In the genomic region with DNA sequence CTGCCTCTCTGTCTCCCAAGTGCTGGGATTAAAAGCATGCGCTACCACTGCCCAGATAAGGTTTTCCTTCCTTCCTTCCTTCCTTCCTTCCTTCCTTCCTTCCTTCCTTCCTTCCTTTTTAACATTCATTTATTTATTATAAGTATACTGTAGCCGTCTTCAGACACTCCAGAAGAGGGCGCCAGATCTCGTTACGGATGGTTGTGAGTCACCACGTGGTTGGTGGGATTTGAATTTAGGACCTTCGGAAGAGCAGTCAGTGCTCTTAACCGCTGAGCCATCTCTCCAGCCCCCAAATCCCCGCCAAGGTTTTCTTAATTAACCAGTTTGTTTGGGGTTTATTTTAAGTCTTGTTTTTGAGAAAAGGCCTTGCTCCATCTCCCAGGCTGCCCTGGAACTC, we compare ENCODE assay signal across 17 mouse cellular contexts. TPM values are rescaled to one million over a fixed set of nuclear protein-coding genes. Genes with fewer than 3 reads are reported as not detected.
A peak's percentile ranks its signal among the peaks of the same experiment; 100 is the strongest.
DNase-seq lines count a peak whose midpoint lies in the region; ATAC-seq and TF ChIP-seq lines count a peak whose summit lies in the region.
"Not testable (repeated sequence)": the region's sequence is repeated elsewhere in the genome, so short reads cannot be mapped to it uniquely, and the experiment has no call there.
"Had no signal": no experiment of that assay in that cellular context is flagged by ENCODE, and none has a peak within 500 bp of the region (broad histone marks: within the 10 kb centered on the region; RNA-seq: fewer than 3 reads in every experiment).

No protein-coding gene starts in this region.

- WGBS in forebrain, postnatal 0 days, result 48% methylated on average over 9 of the region's 9 CpGs
- WGBS in hindbrain, postnatal 0 days, result 61% methylated on average over 9 of the region's 9 CpGs
- 56% methylated on average over 9 of the region's 9 CpGs for WGBS in lung, embryonic 14.5 days
- WGBS in small intestine, adult 2 months, result 41% methylated on average over 9 of the region's 9 CpGs

- ATAC-seq in forebrain, postnatal 0 days; hindbrain, postnatal 0 days; lung, embryonic 14.5 days (ENCODE audit: insufficient read depth): not testable (repeated sequence)

- peak; percentile 14; the same call in 1 of the 2 replicates for TF ChIP-seq CTCF in E14TG2a.4 (conservative IDR thresholded peaks at IDR 0.05; ENCODE audit: low read length)
- TF ChIP-seq CTCF in bone marrow macrophage, adult 2 months (IDR thresholded peaks at IDR 0.05; ENCODE audit: low read depth, low read length), result peak; percentile 34; the same call in 1 of the 2 replicates
- peak; percentile 35; the same call in 1 of the 2 replicates for TF ChIP-seq CTCF in forebrain, postnatal 0 days (IDR thresholded peaks at IDR 0.05; ENCODE audit: low read depth)
- TF ChIP-seq CTCF in hindbrain, postnatal 0 days (IDR thresholded peaks at IDR 0.05; ENCODE audit: low read depth), result peak; percentile 23; the same call in 1 of the 2 replicates
- TF ChIP-seq CTCF in layer of hippocampus, adult 2 months (conservative IDR thresholded peaks at IDR 0.05), result peak; percentile 47
- 0 out of 2 replicates have a peak, but pooled peaks have one; percentile 25 for TF ChIP-seq CTCF in lung, embryonic 14.5 days (IDR thresholded peaks at IDR 0.05; ENCODE audit: low read depth)
- peak; percentile 34; the same call in 1 of the 2 replicates for TF ChIP-seq CTCF in small intestine, adult 2 months (IDR thresholded peaks at IDR 0.05; ENCODE audit: extremely low read depth, insufficient read length, insufficient replicate concordance, low read depth, low read length)

- H3K4me1 ChIP-seq in E14TG2a.4 (replicated peaks; ENCODE audit: low read depth, low read length), result peaks cover 68% of the 10 kb centered on the region
- not testable (repeated sequence) for H3K4me1 ChIP-seq in bone marrow macrophage, adult 2 months (ENCODE audit: control insufficient read depth, insufficient read depth, low read length); forebrain, postnatal 0 days (ENCODE audit: insufficient read depth); hindbrain, postnatal 0 days (ENCODE audit: insufficient read depth, low read length); lung, embryonic 14.5 days (ENCODE audit: insufficient read depth); small intestine, adult 2 months (ENCODE audit: control insufficient read depth, insufficient read depth, insufficient read length, low read length)

- not testable (repeated sequence) for H3K4me3 ChIP-seq in E14TG2a.4 (replicated peaks; ENCODE audit: low read length); bone marrow macrophage, adult 2 months (ENCODE audit: insufficient read depth, low read length); forebrain, postnatal 0 days (ENCODE audit: low read depth, low read length); hindbrain, postnatal 0 days (ENCODE audit: low read length); layer of hippocampus, adult 2 months; lung, embryonic 14.5 days (ENCODE audit: low read depth, low read length); small intestine, adult 2 months (ENCODE audit: low read depth, low read length)

- H3K27ac ChIP-seq in bone marrow macrophage, adult 2 months (ENCODE audit: insufficient read depth, low read depth, low read length); forebrain, postnatal 0 days (ENCODE audit: low read depth, low read length); hindbrain, postnatal 0 days; layer of hippocampus, adult 2 months; lung, embryonic 14.5 days (ENCODE audit: low read depth); small intestine, adult 2 months (ENCODE audit: insufficient read depth, low read depth, low read length): not testable (repeated sequence)

- H3K9ac ChIP-seq in forebrain, postnatal 0 days; hindbrain, postnatal 0 days (replicated peaks; ENCODE audit: low read length); lung, embryonic 14.5 days: not testable (repeated sequence)

- H3K9me3 ChIP-seq in E14TG2a.4 (ENCODE audit: low read length); forebrain, postnatal 0 days (ENCODE audit: low read length); hindbrain, postnatal 0 days (ENCODE audit: low read length); lung, embryonic 14.5 days (ENCODE audit: low read depth, low read length): not testable (repeated sequence)

- not testable (repeated sequence) for H3K27me3 ChIP-seq in E14TG2a.4 (ENCODE audit: insufficient read depth, low read length); forebrain, postnatal 0 days (ENCODE audit: insufficient read depth, low read length); hindbrain, postnatal 0 days (ENCODE audit: insufficient read depth, low read length); lung, embryonic 14.5 days (ENCODE audit: insufficient read depth, low read length); small intestine, adult 2 months (ENCODE audit: control insufficient read depth, insufficient read depth, low read length)

- not testable (repeated sequence) for H3K36me3 ChIP-seq in E14TG2a.4 (ENCODE audit: insufficient read depth, low read length); forebrain, postnatal 0 days (ENCODE audit: insufficient read depth); hindbrain, postnatal 0 days (ENCODE audit: insufficient read depth, low read length); lung, embryonic 14.5 days (ENCODE audit: insufficient read depth); small intestine, adult 2 months (ENCODE audit: control insufficient read depth, insufficient read depth, low read length)

- TF ChIP-seq POLR2A in bone marrow macrophage, adult 2 months (IDR thresholded peaks at IDR 0.05; ENCODE audit: borderline replicate concordance, low read depth, low read length); small intestine, adult 2 months (IDR thresholded peaks at IDR 0.05; ENCODE audit: low read depth, low read length): not testable (repeated sequence)

- not testable (repeated sequence) for DNase-seq in forebrain, postnatal 0 days; hindbrain, postnatal 0 days (ENCODE audit: low spot score); layer of hippocampus, adult 2 months (ENCODE audit: low spot score in 2 of 2); lung, embryonic 14.5 days

- not testable (repeated sequence) for H3K4me2 ChIP-seq in forebrain, postnatal 0 days (ENCODE audit: low read depth); hindbrain, postnatal 0 days (ENCODE audit: low read depth, low read length); lung, embryonic 14.5 days

RNA-seq across cellular contexts. Expression of a gene that starts 23.1 kb away (rescaled TPM):
- 56.1 and 65.3 TPM in 2 replicates for polyA plus RNA-seq in bone marrow macrophage, adult 2 months (2012; ENCODE audit: insufficient read depth, insufficient read length, missing spikeins)
- 2.6 and 3.2 TPM in 2 replicates for total RNA-seq in forebrain, postnatal 0 days (2014; rRNA removed)
- 0.70 and 1.2 TPM in 2 replicates for polyA plus RNA-seq in forebrain, postnatal 0 days (2015; fragmentation: Nextera tagmentation; extraction: Ambion mirVana)
- 2.7 and 4.1 TPM in 2 replicates for total RNA-seq in hindbrain, postnatal 0 days (2014; rRNA removed)
- 1.0 and 1.6 TPM in 2 replicates for polyA plus RNA-seq in hindbrain, postnatal 0 days (2015; fragmentation: Nextera tagmentation; extraction: Ambion mirVana)
- 10 to 100 TPM; 21.7 to 23.7 TPM for total RNA-seq in layer of hippocampus, adult 2 months (2021)
- 7.3 and 8.0 TPM in 2 replicates for polyA plus RNA-seq in lung, embryonic 14.5 days (2014; fragmentation: Nextera tagmentation; extraction: Ambion mirVana)
- 84.2 and 133 TPM in 2 replicates for polyA plus RNA-seq in small intestine, adult 2 months (2012; rRNA removed)
- polyA plus RNA-seq: activated CD4-positive, CD25-positive, alpha-beta regulatory T cell, adult 4 months; inflammation-experienced regulatory T-cells, adult 6 months had no signal

RNA-seq across cellular contexts. Expression of a gene that starts 28.6 kb away (rescaled TPM):
- not detected in 2 replicates for polyA plus RNA-seq in bone marrow macrophage, adult 2 months (2012; ENCODE audit: insufficient read depth, insufficient read length, missing spikeins)
- 13.3 and 14.9 TPM in 2 replicates for total RNA-seq in forebrain, postnatal 0 days (2014; rRNA removed)
- polyA plus RNA-seq in forebrain, postnatal 0 days (2015; fragmentation: Nextera tagmentation; extraction: Ambion mirVana), result 14.7 and 15.1 TPM in 2 replicates
- total RNA-seq in hindbrain, postnatal 0 days (2014; rRNA removed), result 10.9 and 16.6 TPM in 2 replicates
- 7.9 and 9.0 TPM in 2 replicates for polyA plus RNA-seq in hindbrain, postnatal 0 days (2015; fragmentation: Nextera tagmentation; extraction: Ambion mirVana)
- under 1 TPM; 0.64 to 0.88 TPM for total RNA-seq in layer of hippocampus, adult 2 months (2021)
- polyA plus RNA-seq in lung, embryonic 14.5 days (2014; fragmentation: Nextera tagmentation; extraction: Ambion mirVana), result 1.9 and 3.1 TPM in 2 replicates
- 0.09 and 0.10 TPM in 2 replicates for polyA plus RNA-seq in small intestine, adult 2 months (2012; rRNA removed)
- total RNA-seq: adrenal gland, postnatal 14 days; common myeloid progenitor, adult 5-6 weeks; gastrocnemius, postnatal 14 days; heart, adult 8-10 months; heart, postnatal 36 days had no signal
- polyA plus RNA-seq: activated CD4-positive, CD25-positive, alpha-beta regulatory T cell, adult 4 months; heart, embryonic 12.5 days; heart, embryonic 16.5 days; inflammation-experienced regulatory T-cells, adult 6 months had no signal

RNA-seq across cellular contexts. Expression of a gene that starts 28.6 kb away (rescaled TPM):
- polyA plus RNA-seq in bone marrow macrophage, adult 2 months (2012; ENCODE audit: insufficient read depth, insufficient read length, missing spikeins), result not detected in 2 replicates
- 3.4 and 5.0 TPM in 2 replicates for total RNA-seq in forebrain, postnatal 0 days (2014; rRNA removed)
- polyA plus RNA-seq in forebrain, postnatal 0 days (2015; fragmentation: Nextera tagmentation; extraction: Ambion mirVana), result 0.31 and 0.48 TPM in 2 replicates
- 2.0 and 4.8 TPM in 2 replicates for total RNA-seq in hindbrain, postnatal 0 days (2014; rRNA removed)
- 0.50 and 0.70 TPM in 2 replicates for polyA plus RNA-seq in hindbrain, postnatal 0 days (2015; fragmentation: Nextera tagmentation; extraction: Ambion mirVana)
- total RNA-seq in layer of hippocampus, adult 2 months (2021), result under 1 TPM; 0.47 to 0.61 TPM
- 0.78 and 1.0 TPM in 2 replicates for polyA plus RNA-seq in lung, embryonic 14.5 days (2014; fragmentation: Nextera tagmentation; extraction: Ambion mirVana)
- not detected in 2 replicates for polyA plus RNA-seq in small intestine, adult 2 months (2012; rRNA removed)
- total RNA-seq: adrenal gland, adult 18-20 months; common myeloid progenitor, adult 5-6 weeks; gastrocnemius, postnatal 14 days; heart, postnatal 36 days had no signal
- polyA plus RNA-seq: activated CD4-positive, CD25-positive, alpha-beta regulatory T cell, adult 4 months; heart, embryonic 12.5 days; heart, embryonic 16.5 days; inflammation-experienced regulatory T-cells, adult 6 months had no signal
